Mouse (Mus musculus): Measurements from ENCODE around the gene Strip1. TPM values are rescaled to one million over a fixed set of nuclear protein-coding genes. Genes with fewer than 3 reads are reported as not detected.

Strip1 gene
- polyA plus RNA-seq (2017; shearing (Covaris generic)): 31.7 TPM

DNA sequence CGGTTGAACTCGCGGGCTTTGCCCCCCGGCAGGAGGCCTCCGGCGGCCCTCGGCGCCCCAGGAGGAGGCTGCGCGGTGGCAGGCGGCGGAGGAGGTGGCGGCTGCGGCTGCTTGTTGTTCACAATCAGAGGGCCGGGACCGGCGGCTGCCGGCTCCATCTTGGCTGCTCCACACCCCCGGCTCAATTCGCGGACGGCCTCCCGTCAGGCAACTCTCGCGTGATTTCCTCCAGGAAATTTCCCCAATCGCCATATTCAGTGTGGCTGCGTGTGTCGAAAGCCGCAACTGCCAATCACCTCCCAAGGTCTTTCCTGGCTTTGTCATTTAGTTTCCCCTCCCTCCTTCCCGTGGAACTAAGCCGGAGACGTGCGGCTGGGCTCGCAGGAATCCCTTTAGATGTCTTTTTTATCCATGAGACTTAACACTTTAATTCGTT, at the start of gene Strip1:
Gene Strip1 (minus strand): TSS at position 172 of the 436 bp plus-strand sequence.

DNA sequence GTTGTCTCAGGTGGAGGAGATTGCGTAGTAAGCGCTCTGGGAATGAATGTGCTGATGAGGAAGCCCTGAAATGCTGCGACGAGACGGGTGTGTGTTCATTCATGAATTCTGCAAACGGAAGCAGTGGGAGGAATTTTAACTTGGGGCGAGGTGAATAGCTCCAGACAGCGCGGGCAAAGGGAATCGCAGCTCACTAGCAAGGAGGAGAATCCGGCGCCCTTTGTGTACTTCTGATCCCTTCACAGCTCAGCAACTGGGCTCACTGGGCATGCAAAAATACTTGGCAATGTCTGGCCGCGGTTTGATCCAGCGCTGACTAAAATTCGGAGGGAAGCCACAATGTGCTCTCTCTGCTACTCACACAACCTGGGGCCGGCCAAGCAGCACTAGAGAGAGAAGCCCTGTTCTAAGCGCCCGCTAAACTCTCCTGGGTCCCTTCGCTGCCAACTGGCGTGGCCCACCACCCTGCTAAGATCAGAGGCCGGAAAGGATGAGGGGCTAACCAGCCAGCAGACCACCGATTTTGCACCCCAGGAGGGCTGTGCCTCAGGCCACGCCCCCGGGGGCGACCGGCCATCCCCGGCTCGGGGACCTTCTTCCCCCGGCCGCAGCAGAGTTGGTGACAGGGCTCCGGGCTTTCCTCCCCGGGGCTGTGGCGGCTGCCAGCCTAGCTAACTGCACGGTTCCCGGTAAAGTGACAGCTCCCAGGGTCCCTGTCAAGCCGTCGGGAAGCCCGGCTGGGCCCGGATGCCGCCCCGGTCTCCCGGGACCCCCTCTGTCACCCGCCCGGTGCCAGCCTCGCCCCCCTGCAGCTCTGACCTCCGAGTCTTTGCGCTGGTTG, 592 bp downstream of the Strip1 start, which contains the start of gene Gm10961:
Gene Gm10961 (plus strand): TSS at position 641 of the 841 bp plus-strand sequence.

DNA sequence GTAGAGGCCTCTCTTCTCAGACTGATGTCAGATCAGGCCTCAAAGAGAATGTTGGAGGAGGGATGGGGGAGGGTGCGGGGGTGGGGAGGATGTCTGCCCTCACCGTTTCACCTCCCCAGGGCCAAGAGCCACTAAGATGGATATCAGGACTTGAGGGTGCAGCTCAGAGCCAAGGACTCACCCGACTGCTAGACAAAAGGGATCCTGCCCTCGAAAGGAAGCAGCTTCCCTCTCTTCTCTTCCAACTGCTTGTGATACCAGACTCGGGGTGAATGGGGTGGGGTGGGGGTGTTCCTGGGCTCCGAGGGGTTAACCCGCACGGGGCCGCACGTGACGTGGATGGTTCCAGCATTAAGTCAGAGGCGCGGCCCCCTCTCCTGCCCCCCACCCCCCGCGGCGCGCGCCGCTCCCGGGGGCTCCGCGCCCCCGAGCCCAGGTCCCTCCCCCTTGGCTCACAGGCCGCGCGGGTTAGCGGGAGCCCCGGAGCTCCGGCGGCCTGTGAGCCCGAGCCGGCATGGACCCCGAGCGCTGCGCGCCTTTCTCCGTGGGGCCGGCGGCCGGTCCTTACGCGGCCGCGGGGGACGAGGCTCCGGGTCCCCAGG, 36.7 kb downstream of the Strip1 start, which contains the start of gene Alx3:
Gene Alx3 (plus strand): TSS at position 370 of the 602 bp plus-strand sequence.

Other genes starting within 250 kb of the Strip1 start
- gene Kcnc4, start 172.1 kb downstream of the Strip1 start, polyA plus RNA-seq (2017; shearing (Covaris generic)): not detected
- gene Slc6a17, start 113.7 kb downstream of the Strip1 start, polyA plus RNA-seq (2017; shearing (Covaris generic)): not detected
- gene Ubl4b, start 76.6 kb downstream of the Strip1 start, polyA plus RNA-seq (2017; shearing (Covaris generic)): not detected
- gene Alx3, start 36.7 kb downstream of the Strip1 start, polyA plus RNA-seq (2017; shearing (Covaris generic)): not detected
- not detected for gene Gm10961, start 372 bp downstream of the Strip1 start, polyA plus RNA-seq (2017; shearing (Covaris generic))
- gene Ahcyl1, start 64.9 kb upstream of the Strip1 start, polyA plus RNA-seq (2017; shearing (Covaris generic)): 10.0 TPM
- 13.3 TPM for gene Csf1, start 128.8 kb upstream of the Strip1 start, polyA plus RNA-seq (2017; shearing (Covaris generic))
- not detected for gene Eps8l3, start 245.5 kb upstream of the Strip1 start, polyA plus RNA-seq (2017; shearing (Covaris generic))

All from CD4-positive, CD25-positive, alpha-beta regulatory T cell, adult 9 weeks (primary cell).